Mouse (Mus musculus): Measurements from ENCODE around the gene Clcn2. TPM values are rescaled to one million over a fixed set of nuclear protein-coding genes. Genes with fewer than 3 reads are reported as not detected.
A peak's percentile ranks its signal among the peaks of the same experiment; 100 is the strongest.

Gene Clcn2
- polyA plus RNA-seq, 1 experiment from 2014 or later, result 18.9 TPM

DNA sequence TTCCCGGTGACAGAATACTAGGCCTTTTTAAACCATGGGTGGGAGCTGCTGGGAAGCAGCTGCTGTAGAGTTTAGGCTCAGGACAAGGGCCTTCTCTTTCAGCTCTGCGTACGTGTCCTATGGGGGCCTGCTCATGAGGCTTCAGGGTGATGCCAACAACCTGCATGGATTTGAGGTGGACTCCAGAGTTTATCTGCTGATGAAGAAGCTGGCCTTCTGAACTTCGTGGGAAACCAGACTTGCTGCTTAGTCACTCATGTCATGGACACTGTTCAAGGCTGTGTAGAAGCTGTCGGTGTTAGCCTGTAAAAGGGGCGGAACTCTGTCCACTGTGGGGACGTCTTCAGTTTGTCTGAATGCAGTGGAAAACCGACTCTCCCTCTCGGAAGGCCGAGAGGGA is 4.3 kb upstream of the Clcn2 start:
- H3K4me3 ChIP-seq, result no peak overlapping the region
- WGBS, result 90% methylated on average over 10 of the region's 10 CpGs
- no peak overlapping the region for H3K9ac ChIP-seq
- H3K4me1 ChIP-seq, result peaks cover 10% of the 10 kb centered on the region
- no peaks in the 10 kb centered on the region for H3K27me3 ChIP-seq
- H3K4me2 ChIP-seq, result no peak overlapping the region
- H3K9me3 ChIP-seq, result no peaks in the 10 kb centered on the region
- no peak overlapping the region for H3K27ac ChIP-seq
- peaks cover 28% of the 10 kb centered on the region for H3K36me3 ChIP-seq
- ATAC-seq (ENCODE audit: insufficient number of reproducible peaks, insufficient read depth, low FRiP score, low TSS enrichment, low read depth), result no peak

DNA sequence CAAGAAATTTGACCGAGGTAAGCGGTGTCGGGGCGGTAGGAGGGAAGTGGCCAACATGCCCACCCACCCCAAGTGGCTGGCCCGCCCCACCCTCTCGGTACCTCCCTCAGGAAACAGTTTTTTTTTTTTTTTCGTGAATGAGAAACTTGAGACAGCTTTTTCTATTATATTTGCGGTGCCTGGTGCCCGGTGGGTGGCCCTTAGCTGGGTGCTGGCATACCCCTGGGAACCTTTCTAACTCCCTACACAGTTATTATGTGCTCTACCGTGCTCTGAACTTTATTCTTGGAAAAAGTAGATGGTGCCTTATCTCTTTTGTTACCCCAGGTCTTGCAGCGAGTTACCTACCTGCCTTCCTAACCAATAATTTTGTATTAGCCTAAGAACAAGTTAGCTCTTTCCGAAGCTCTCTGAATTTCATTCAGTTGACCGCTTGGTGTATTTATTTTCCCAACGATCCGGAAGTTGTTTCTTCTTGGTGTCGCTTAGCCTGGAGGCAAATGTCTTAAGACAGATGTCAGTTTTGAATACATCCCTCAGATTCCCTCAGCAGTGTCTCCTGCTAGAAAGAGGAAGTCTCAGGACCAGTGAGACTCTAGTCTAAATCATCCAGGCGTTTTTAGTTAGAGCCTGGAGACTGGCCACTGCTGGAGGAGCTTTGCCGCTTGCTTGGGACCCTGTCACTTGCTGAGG is 578 bp upstream of the Clcn2 start:
- Histone ChIP-seq H3K9me3 (no peaks in the 10 kb centered on the region), H3K27ac (peak overlapping the region; percentile 98), H3K4me2 (peak overlapping the region; percentile 90), H3K27me3 (no peaks in the 10 kb centered on the region), H3K4me3 (peak overlapping the region; percentile 70), H3K9ac (peak overlapping the region; percentile 88), H3K4me1 (peaks cover 34% of the 10 kb centered on the region), H3K36me3 (peaks cover 33% of the 10 kb centered on the region)
- under 1% methylated on average over 18 of the region's 18 CpGs for WGBS
- peak; percentile 18; the same call in 1 of the 2 replicates for ATAC-seq (ENCODE audit: insufficient number of reproducible peaks, insufficient read depth, low FRiP score, low TSS enrichment, low read depth)

DNA sequence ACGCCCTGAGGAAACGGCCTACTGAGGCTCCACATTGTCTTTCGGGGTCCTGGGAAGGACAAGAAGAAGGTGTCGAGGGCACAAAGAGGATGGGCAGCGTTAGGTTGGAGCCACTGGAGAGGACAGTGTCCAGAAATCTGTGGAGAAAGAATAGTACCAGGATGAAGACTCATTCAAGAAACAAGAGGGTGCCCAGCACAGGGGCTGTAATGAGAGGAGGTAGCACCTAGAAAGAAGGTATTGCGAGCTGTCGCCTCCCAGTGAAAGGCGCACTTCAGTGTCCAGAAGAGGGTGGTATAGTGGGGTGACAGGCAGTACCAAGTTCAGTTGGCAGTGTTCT is 735 bp downstream of the Clcn2 start:
- no peaks in the 10 kb centered on the region for H3K27me3 ChIP-seq
- H3K9ac ChIP-seq, result peak overlapping the region; percentile 88
- H3K4me3 ChIP-seq, result peak overlapping the region; percentile 70
- H3K36me3 ChIP-seq, result peaks cover 38% of the 10 kb centered on the region
- ATAC-seq (ENCODE audit: insufficient number of reproducible peaks, insufficient read depth, low FRiP score, low TSS enrichment, low read depth), result no peak
- H3K9me3 ChIP-seq, result no peaks in the 10 kb centered on the region
- peak overlapping the region; percentile 98 for H3K27ac ChIP-seq
- under 1% methylated on average over 8 of the region's 8 CpGs for WGBS
- H3K4me1 ChIP-seq, result peaks cover 34% of the 10 kb centered on the region
- peak overlapping the region; percentile 90 for H3K4me2 ChIP-seq

DNA sequence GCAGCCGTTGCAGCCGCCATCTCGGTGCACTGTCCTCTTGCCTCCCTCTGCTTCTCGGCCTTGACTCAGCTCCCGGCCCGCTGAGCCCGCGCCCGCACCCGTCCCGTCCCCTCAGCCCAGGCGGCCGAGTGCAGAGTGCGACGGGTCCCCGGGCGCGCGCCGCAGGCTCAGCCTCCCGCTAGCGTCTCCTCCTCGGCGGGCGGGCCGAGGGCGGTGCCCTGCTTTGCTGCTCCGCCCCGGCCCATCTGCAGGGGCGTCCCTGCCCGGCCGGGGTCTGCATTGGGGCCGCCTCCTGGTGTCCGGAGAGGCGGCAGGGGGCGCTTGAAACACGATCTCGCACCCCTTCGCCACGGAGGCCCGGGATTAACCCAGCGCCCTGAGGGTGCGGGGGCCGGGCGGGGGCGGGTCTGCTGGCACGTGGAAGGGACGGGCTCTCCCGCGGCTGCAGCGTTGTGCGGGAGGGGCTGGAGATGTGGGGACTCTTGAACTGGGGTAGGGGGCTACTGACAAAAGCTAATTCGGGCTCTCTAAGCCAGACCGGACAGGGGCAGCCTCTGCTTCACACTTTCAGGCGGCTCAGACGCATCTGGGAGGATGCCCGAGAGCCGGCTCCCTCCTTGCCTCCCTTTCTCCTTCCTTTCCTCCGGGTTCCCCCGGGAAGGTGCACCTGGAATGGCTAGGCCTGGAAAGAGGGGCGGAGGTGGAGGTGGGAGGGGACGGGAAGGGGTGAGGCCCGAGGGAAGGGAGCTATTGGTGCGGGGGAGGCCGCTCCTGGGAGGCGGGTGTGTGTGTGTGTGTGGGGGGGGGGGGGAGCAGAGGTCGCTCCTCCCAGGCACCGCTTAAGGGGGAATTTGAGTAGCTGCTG is 1.3 kb downstream of the Clcn2 start:
- Histone ChIP-seq H3K4me3 (peak overlapping the region; percentile 70), H3K9me3 (no peaks in the 10 kb centered on the region), H3K27ac (peak overlapping the region; percentile 98), H3K9ac (peak overlapping the region; percentile 88), H3K27me3 (no peaks in the 10 kb centered on the region), H3K4me2 (peak overlapping the region; percentile 90), H3K36me3 (peaks cover 38% of the 10 kb centered on the region), H3K4me1 (peaks cover 34% of the 10 kb centered on the region)
- under 1% methylated on average over 65 of the region's 68 CpGs for WGBS
- ATAC-seq (ENCODE audit: insufficient number of reproducible peaks, insufficient read depth, low FRiP score, low TSS enrichment, low read depth), result peak; percentile 80

DNA sequence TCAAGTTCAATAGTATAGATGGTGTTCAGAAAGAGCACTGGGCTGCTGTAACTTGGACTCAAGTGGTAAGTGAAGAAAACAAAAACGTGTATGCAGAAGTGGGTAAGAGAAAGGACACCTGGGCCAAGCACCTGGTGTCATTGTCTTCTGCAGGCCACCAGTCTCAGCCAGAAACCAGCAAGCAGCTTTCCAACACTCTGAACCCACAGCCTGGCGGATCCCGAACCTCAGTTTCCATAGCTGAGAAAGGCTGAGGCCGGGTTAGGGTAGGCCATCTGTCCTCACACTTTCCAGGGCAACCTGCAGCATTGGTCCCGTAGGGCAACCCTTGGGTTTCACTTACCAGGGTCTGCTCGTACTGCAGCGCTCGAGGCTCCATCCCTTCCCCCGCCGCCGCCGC is 2.0 kb downstream of the Clcn2 start:
- Histone ChIP-seq H3K27me3 (no peaks in the 10 kb centered on the region), H3K36me3 (peaks cover 39% of the 10 kb centered on the region), H3K9me3 (no peaks in the 10 kb centered on the region), H3K27ac (peak overlapping the region; percentile 98), H3K9ac (peak overlapping the region; percentile 88), H3K4me3 (peak overlapping the region; percentile 70), H3K4me2 (peak overlapping the region; percentile 90), H3K4me1 (peaks cover 34% of the 10 kb centered on the region)
- under 1% methylated on average over 12 of the region's 12 CpGs for WGBS
- peak; percentile 18 for ATAC-seq (ENCODE audit: insufficient number of reproducible peaks, insufficient read depth, low FRiP score, low TSS enrichment, low read depth)

DNA sequence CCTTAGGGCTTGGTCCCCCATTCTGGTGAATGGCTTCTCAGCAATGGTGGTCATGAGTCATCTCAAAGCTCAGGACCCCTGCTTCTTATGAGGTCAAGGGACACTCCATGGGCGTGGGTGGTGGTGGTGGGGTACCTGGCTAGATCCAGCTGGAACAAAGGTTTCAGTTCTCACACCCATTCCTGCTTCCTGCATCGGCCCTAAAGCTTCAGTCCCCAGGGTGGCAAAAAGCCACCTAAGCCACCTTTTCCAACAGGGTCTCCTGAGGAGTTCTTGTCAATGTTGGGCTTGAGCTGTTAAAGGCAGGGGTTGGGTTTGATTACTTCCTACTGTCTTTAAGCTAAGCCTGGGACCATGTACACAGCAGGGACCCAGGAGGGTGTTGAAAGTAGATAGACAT is 2.4 kb downstream of the Clcn2 start:
- Histone ChIP-seq H3K4me2 (peak overlapping the region; percentile 90), H3K27ac (peak overlapping the region; percentile 98; the same call in 1 of the 2 replicates), H3K36me3 (peaks cover 39% of the 10 kb centered on the region), H3K4me3 (peak overlapping the region; percentile 70), H3K4me1 (peaks cover 34% of the 10 kb centered on the region), H3K9me3 (no peaks in the 10 kb centered on the region), H3K27me3 (no peaks in the 10 kb centered on the region), H3K9ac (peak overlapping the region; percentile 88)
- ATAC-seq (ENCODE audit: insufficient number of reproducible peaks, insufficient read depth, low FRiP score, low TSS enrichment, low read depth), result no peak
- 58% methylated on average over 2 of the region's 2 CpGs for WGBS

DNA sequence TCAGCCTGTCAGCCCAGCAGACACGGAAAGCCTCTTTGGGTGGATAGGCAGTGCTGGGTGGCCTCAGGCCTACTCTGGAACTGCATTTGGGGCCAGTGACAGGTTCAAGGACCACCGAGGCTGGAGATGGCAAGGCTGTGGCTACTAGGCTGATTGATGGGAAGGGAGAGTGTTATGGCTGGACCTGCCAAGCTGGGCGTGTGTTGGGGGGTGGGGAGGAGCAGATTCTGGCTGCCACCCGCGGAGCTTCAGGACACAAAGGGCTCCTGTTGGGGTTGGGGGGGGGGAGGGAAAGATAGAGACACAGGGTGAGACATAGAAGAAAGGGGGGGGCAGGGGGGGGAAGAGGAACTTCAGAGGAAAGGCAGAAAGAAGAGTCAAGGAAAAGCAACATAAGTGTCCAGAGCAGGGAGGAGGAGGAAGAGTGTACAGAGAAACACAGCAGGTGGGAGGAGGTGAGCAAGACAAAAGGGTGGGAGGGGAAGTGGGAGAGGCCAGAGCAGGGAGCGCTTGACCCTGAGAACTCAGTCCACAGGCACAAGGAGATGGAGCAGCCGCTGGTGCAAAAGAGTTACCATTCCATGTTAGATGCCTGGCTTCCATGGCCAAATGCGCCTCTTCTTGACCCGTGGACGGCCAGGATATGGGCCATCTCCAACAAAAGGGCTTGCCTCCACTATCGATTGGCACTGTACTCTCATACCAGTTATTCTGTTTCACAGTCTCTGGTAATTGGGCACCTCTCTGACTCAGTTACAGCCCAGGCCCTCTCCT is 3.1 kb downstream of the Clcn2 start:
- no peak for ATAC-seq (ENCODE audit: insufficient number of reproducible peaks, insufficient read depth, low FRiP score, low TSS enrichment, low read depth)
- Histone ChIP-seq H3K27me3 (no peaks in the 10 kb centered on the region), H3K4me3 (peak overlapping the region; percentile 70), H3K9me3 (no peaks in the 10 kb centered on the region), H3K9ac (peak overlapping the region; percentile 88), H3K4me2 (peak overlapping the region; percentile 90), H3K4me1 (peaks cover 34% of the 10 kb centered on the region), H3K36me3 (peaks cover 36% of the 10 kb centered on the region), H3K27ac (no peak overlapping the region)
- WGBS, result 44% methylated on average over 11 of the region's 11 CpGs

DNA sequence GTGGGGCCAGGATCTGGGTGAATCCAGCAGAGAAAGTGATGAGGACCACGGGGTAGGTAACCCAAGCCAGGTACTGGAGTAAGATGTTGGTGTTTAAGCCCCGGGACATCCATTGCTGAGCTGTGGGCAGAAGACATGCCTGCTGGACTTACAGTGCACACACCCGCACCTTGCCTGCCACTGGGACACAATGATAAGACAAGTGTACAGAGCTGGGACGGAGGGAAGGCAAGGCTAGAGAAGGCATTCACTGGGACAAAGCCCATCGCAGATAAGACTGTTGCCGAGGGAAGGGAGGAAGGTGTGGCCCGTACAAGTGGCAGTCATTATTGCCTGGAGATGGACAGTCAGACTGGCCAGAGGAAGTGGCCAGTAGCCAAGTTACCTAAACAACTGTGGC is 4.7 kb downstream of the Clcn2 start:
- Histone ChIP-seq H3K9me3 (no peaks in the 10 kb centered on the region), H3K4me2 (no peak overlapping the region), H3K36me3 (peaks cover 50% of the 10 kb centered on the region), H3K4me3 (no peak overlapping the region), H3K9ac (no peak overlapping the region), H3K4me1 (peaks cover 28% of the 10 kb centered on the region), H3K27me3 (no peaks in the 10 kb centered on the region), H3K27ac (no peak overlapping the region)
- no peak for ATAC-seq (ENCODE audit: insufficient number of reproducible peaks, insufficient read depth, low FRiP score, low TSS enrichment, low read depth)
- WGBS, result 88% methylated on average over 7 of the region's 7 CpGs

DNA sequence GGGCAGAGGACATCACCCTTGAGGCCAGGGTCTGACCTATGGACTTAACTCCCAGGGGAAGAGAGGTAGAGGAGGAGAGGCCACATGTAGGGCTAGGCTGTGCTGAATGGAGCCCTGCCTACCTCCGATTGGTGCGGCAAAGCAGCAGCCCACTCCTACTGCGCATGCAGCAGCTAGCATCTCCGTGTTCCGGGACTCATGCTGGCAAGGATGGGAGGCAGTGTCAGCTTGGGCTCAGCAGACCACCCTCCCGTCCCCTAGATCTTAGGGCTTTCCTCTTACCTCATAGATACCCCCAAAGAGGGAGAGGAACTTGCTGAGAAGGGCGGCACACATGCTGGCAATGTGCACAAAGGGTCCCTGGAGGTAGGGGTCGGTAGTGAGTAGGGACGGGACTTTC is 5.4 kb downstream of the Clcn2 start:
- H3K9ac ChIP-seq, result no peak overlapping the region
- no peak overlapping the region for H3K4me3 ChIP-seq
- H3K9me3 ChIP-seq, result no peaks in the 10 kb centered on the region
- no peaks in the 10 kb centered on the region for H3K27me3 ChIP-seq
- no peak overlapping the region for H3K27ac ChIP-seq
- H3K4me2 ChIP-seq, result no peak overlapping the region
- peaks cover 57% of the 10 kb centered on the region for H3K36me3 ChIP-seq
- no peak for ATAC-seq (ENCODE audit: insufficient number of reproducible peaks, insufficient read depth, low FRiP score, low TSS enrichment, low read depth)
- WGBS, result 81% methylated on average over 9 of the region's 9 CpGs
- H3K4me1 ChIP-seq, result peaks cover 27% of the 10 kb centered on the region

DNA sequence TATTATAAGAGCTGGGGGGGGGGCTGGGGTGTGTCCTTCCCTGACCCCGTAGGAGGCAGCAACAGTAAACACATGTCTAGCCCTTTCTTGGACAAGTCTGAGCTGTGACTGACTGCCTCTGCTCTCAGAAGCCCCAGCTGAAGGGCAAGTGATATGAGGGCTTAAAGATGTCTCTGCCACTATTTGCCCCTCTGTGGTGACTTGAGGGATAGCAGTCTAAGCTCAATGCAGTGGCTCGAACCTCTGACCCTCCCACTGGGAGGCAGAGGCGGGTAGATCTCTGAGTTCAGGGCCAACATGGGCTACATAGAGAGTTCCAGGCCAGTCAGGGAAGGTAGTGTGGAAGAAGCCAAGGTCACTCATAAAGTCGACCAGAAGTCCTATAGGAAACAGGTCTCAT is 6.7 kb downstream of the Clcn2 start:
- Histone ChIP-seq H3K9me3 (no peaks in the 10 kb centered on the region), H3K27ac (no peak overlapping the region), H3K27me3 (no peaks in the 10 kb centered on the region), H3K4me2 (no peak overlapping the region), H3K4me3 (no peak overlapping the region), H3K4me1 (peaks cover 23% of the 10 kb centered on the region), H3K36me3 (peaks cover 71% of the 10 kb centered on the region), H3K9ac (no peak overlapping the region)
- 84% methylated on average over 4 of the region's 4 CpGs for WGBS
- no peak for ATAC-seq (ENCODE audit: insufficient number of reproducible peaks, insufficient read depth, low FRiP score, low TSS enrichment, low read depth)

DNA sequence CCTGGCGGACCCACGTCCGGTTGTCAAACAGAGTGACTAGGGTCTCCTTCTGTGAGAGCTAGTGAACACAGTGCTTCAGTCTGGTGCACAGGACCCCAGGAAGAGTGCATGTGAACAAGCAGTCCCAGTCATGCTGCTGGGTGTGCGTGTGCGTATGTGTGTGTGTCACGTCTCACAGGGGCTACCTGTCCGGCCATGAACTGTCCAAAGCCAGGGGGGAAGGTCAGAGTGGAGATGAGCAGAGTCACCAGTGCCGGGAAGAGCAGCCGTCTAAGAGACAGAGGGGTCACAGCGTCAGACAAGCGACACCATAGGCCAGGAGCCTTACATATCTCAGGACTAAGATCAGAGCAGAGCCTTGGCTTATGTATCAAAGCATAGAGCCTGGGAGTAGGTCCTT is 7.2 kb downstream of the Clcn2 start:
- Histone ChIP-seq H3K27ac (no peak overlapping the region), H3K4me2 (no peak overlapping the region), H3K9ac (no peak overlapping the region), H3K4me1 (peaks cover 20% of the 10 kb centered on the region), H3K27me3 (no peaks in the 10 kb centered on the region), H3K36me3 (peaks cover 75% of the 10 kb centered on the region), H3K4me3 (no peak overlapping the region), H3K9me3 (no peaks in the 10 kb centered on the region)
- no peak for ATAC-seq (ENCODE audit: insufficient number of reproducible peaks, insufficient read depth, low FRiP score, low TSS enrichment, low read depth)
- 93% methylated on average over 11 of the region's 11 CpGs for WGBS
